25 mouse cellular contexts compared by ENCODE assay signal in genomic region chr7:129253406-129253805, GRCm38 (mm10). TPM values are rescaled to one million over a fixed set of nuclear protein-coding genes. Genes with fewer than 3 reads are reported as not detected.
DNase-seq lines count a peak whose midpoint lies in the region; ATAC-seq lines count a peak whose summit lies in the region.
"Had no signal": no experiment of that assay in that cellular context is flagged by ENCODE, and none has a peak within 500 bp of the region (broad histone marks: within the 10 kb centered on the region; RNA-seq: fewer than 3 reads in every experiment).

No protein-coding gene starts in this region.

- intact Hi-C loops in heart, postnatal 14 days (cut with DNase I) = loop anchor here (10.0 kb wide), 1 partner anchor 1231 kb away; no protein-coding TSS in a partner anchor

- H3K9ac ChIP-seq in midbrain, embryonic 11.5 days (ENCODE audit: low read length) = no peak overlapping the region

- H3K27me3 ChIP-seq in heart, embryonic 10.5 days (ENCODE audit: insufficient read depth, poor library complexity, severe bottlenecking) = peaks cover 60% of the 10 kb centered on the region
- H3K27me3 ChIP-seq in midbrain, embryonic 11.5 days (ENCODE audit: control insufficient read depth, insufficient read depth, low read length) = peaks cover 25% of the 10 kb centered on the region
- peaks cover 48% of the 10 kb centered on the region for H3K27me3 ChIP-seq in midbrain, embryonic 10.5 days (ENCODE audit: low read depth, poor library complexity, severe bottlenecking)

- H3K4me1 ChIP-seq in heart, embryonic 10.5 days = peaks cover 31% of the 10 kb centered on the region
- peaks cover 5% of the 10 kb centered on the region for H3K4me1 ChIP-seq in midbrain, embryonic 11.5 days (ENCODE audit: control insufficient read depth, insufficient read depth, low read length)
- peaks cover 23% of the 10 kb centered on the region for H3K4me1 ChIP-seq in midbrain, embryonic 10.5 days

- DNase-seq in heart, adult 11 months = peak; percentile 80
- DNase-seq in heart, postnatal 14 days = no peak
- DNase-seq in heart, embryonic 10.5 days (ENCODE audit: low spot score) = peak; percentile 52
- DNase-seq in heart, postnatal 4 days = no peak
- DNase-seq in midbrain, embryonic 11.5 days (ENCODE audit: low spot score, missing footprints) = peak; percentile 28
- DNase-seq in midbrain, embryonic 10.5 days (ENCODE audit: low spot score) = no peak
- DNase-seq: adrenal gland, adult 2 months; adrenal gland, adult 8-10 months; adrenal gland, postnatal 10 days; adrenal gland, postnatal 14 days; adrenal gland, postnatal 25 days; adrenal gland, postnatal 36 days; B cell, adult 2 months; cerebellum, adult 11 months; cerebellum, adult 11-12 months; cerebellum, adult 18-20 months had no signal

- no peak overlapping the region for H3K4me3 ChIP-seq in heart, embryonic 10.5 days
- no peak overlapping the region for H3K4me3 ChIP-seq in midbrain, embryonic 11.5 days (ENCODE audit: low read depth, low read length)
- H3K4me3 ChIP-seq in midbrain, embryonic 10.5 days = no peak overlapping the region

- no peak overlapping the region for H3K27ac ChIP-seq in heart, embryonic 10.5 days
- no peak overlapping the region for H3K27ac ChIP-seq in midbrain, embryonic 11.5 days (ENCODE audit: low read depth, low read length)
- no peak overlapping the region for H3K27ac ChIP-seq in midbrain, embryonic 10.5 days (replicated peaks)

- no peaks in the 10 kb centered on the region for H3K36me3 ChIP-seq in heart, embryonic 10.5 days
- no peaks in the 10 kb centered on the region for H3K36me3 ChIP-seq in midbrain, embryonic 11.5 days (ENCODE audit: control insufficient read depth, insufficient read depth, low read length)
- no peaks in the 10 kb centered on the region for H3K36me3 ChIP-seq in midbrain, embryonic 10.5 days
- H3K36me3 ChIP-seq: G1E had no signal

- no peak for ATAC-seq in midbrain, embryonic 11.5 days (ENCODE audit: low FRiP score)
- ATAC-seq: activated CD4-positive, CD25-positive, alpha-beta regulatory T cell, adult 4 months; CD4-positive, CD25-positive, alpha-beta regulatory T cell, adult 4 months; Patski had no signal

- no peak overlapping the region for H3K4me2 ChIP-seq in midbrain, embryonic 11.5 days

- no peaks in the 10 kb centered on the region for H3K9me3 ChIP-seq in heart, embryonic 10.5 days
- no peaks in the 10 kb centered on the region for H3K9me3 ChIP-seq in midbrain, embryonic 11.5 days (ENCODE audit: control insufficient read depth, low read length)
- H3K9me3 ChIP-seq in midbrain, embryonic 10.5 days (replicated peaks) = no peaks in the 10 kb centered on the region

- WGBS in heart, embryonic 10.5 days = 82% methylated on average over 6 of the region's 6 CpGs
- 86% methylated on average over 6 of the region's 6 CpGs for WGBS in midbrain, embryonic 11.5 days
- WGBS in midbrain, embryonic 10.5 days = 85% methylated on average over 6 of the region's 6 CpGs

RNA-seq across cellular contexts. Expression of gene Plpp4, which starts 3.4 kb away (rescaled TPM):
- not detected for total RNA-seq in heart, postnatal 14 days (2021)
- 0.28 and 0.34 TPM in 2 replicates for polyA plus RNA-seq in heart, embryonic 10.5 days (2016; fragmentation: Nextera tagmentation; extraction: Ambion mirVana)
- not detected for total RNA-seq in heart, postnatal 4 days (2021)
- polyA plus RNA-seq in midbrain, embryonic 11.5 days (2014; fragmentation: Nextera tagmentation; extraction: Ambion mirVana) = 4.5 TPM in 2 replicates
- polyA plus RNA-seq in midbrain, embryonic 10.5 days (2016; fragmentation: Nextera tagmentation; extraction: Ambion mirVana) = 2.7 and 4.3 TPM in 2 replicates
- total RNA-seq: adrenal gland, adult 18-20 months; adrenal gland, adult 2 months; adrenal gland, adult 8-10 months; adrenal gland, postnatal 14 days; adrenal gland, postnatal 25 days; adrenal gland, postnatal 36 days; CH12.LX; ES-E14; G1E; MEL had no signal
- polyA plus RNA-seq: activated CD4-positive, CD25-positive, alpha-beta regulatory T cell, adult 4 months; adrenal gland, adult 2 months; C2C12; CD4-positive, CD25-positive, alpha-beta regulatory T cell, adult 4 months; G1E; Patski had no signal

Comparison
In these comparisons a context has a peak if more than half of its experiments do, and no peak if none do; other contexts are left out.
1. DNase-seq: peak in heart, adult 11 months (single experiment), heart, embryonic 10.5 days (single experiment) and midbrain, embryonic 11.5 days (single experiment); none in heart, postnatal 14 days (0 of 2), heart, postnatal 4 days (single experiment) and midbrain, embryonic 10.5 days (single experiment).